Comparison of ENCODE assay signal across 13 mouse cellular contexts in genomic region chr9:48795095-48795494, GRCm38 (mm10). TPM values are rescaled to one million over a fixed set of nuclear protein-coding genes. Genes with fewer than 3 reads are reported as not detected.
DNase-seq lines count a peak whose midpoint lies in the region; ATAC-seq lines count a peak whose summit lies in the region.
"Had no signal": no experiment of that assay in that cellular context is flagged by ENCODE, and none has a peak within 500 bp of the region (broad histone marks: within the 10 kb centered on the region; RNA-seq: fewer than 3 reads in every experiment).

No protein-coding gene starts in this region.

- no peak overlapping the region for H3K4me3 ChIP-seq in heart, embryonic 10.5 days
- H3K4me3 ChIP-seq: erythroblast, embryonic 14.5 days; limb, embryonic 15.5 days had no signal

- no peak for ATAC-seq in activated CD4-positive, CD25-positive, alpha-beta regulatory T cell, adult 4 months

- no peak for DNase-seq in heart, embryonic 10.5 days (ENCODE audit: low spot score)
- DNase-seq in heart, postnatal 10 days: no peak
- peak; percentile 28 for DNase-seq in thymus, postnatal 14 days
- DNase-seq in thymus, adult 18-20 months: no peak
- DNase-seq in liver: peak; percentile 12
- DNase-seq in B cell, adult 2 months: no peak
- DNase-seq in right cerebral cortex, postnatal 36 days (ENCODE audit: low spot score in 2 of 2): no peak
- DNase-seq: cerebellum, adult 2 months; heart, postnatal 4 days; lung, postnatal 4 days had no signal

- 7% methylated on average over 8 of the region's 8 CpGs for WGBS in heart, embryonic 10.5 days

- intact Hi-C loops in heart, postnatal 10 days (cut with DNase I): no loop called here

- H3K27me3 ChIP-seq in heart, embryonic 10.5 days (ENCODE audit: insufficient read depth, poor library complexity, severe bottlenecking): peaks cover 18% of the 10 kb centered on the region

- H3K4me1 ChIP-seq in heart, embryonic 10.5 days: peaks cover 28% of the 10 kb centered on the region

- no peaks in the 10 kb centered on the region for H3K9me3 ChIP-seq in heart, embryonic 10.5 days
- H3K9me3 ChIP-seq: limb, embryonic 15.5 days had no signal

- H3K36me3 ChIP-seq in heart, embryonic 10.5 days: no peaks in the 10 kb centered on the region
- H3K36me3 ChIP-seq: limb, embryonic 15.5 days had no signal

- H3K27ac ChIP-seq in heart, embryonic 10.5 days: 0 out of 2 replicates have a peak overlapping the region, but pooled peaks have one; percentile 11

RNA-seq across cellular contexts. Expression of gene Zbtb16, which starts 40.9 kb away (rescaled TPM):
- 2.6 and 3.1 TPM in 2 replicates for polyA plus RNA-seq in heart, embryonic 10.5 days (2016; fragmentation: Nextera tagmentation; extraction: Ambion mirVana)
- 100 to 1,000 TPM in 1 of 2 experiments, 10 to 100 TPM in 1; 25.5 to 199 TPM for total RNA-seq in heart, postnatal 10 days (2021)
- polyA plus RNA-seq in activated CD4-positive, CD25-positive, alpha-beta regulatory T cell, adult 4 months (2017; shearing (Covaris generic)): not detected

Comparison
In these comparisons a context has a peak if more than half of its experiments do, and no peak if none do; other contexts are left out.
1. DNase-seq: peak in thymus, postnatal 14 days (single experiment) and liver (single experiment); none in heart, embryonic 10.5 days (single experiment), heart, postnatal 10 days (0 of 2), thymus, adult 18-20 months (0 of 2), B cell, adult 2 months (0 of 2) and right cerebral cortex, postnatal 36 days (0 of 2).